Mouse (Mus musculus) G1E-ER4 (cell line): ENCODE measurements around the gene Scg3. TPM values are rescaled to one million over a fixed set of nuclear protein-coding genes. Genes with fewer than 3 reads are reported as not detected.

ENCODE experiments used
- GATA1 ChIP-seq: IDR thresholded peaks from one replicate; pipeline ENCODE4 v1.8.0; 2012; ENCODE audit warnings: low read length, inconsistent platforms
- polyA plus RNA-seq: library from polyadenylated mRNA; stranded (reverse); fragments of >175 nt; gene quantifications from 2 replicates; pipeline ENCODE4 v1.2.3, GENCODE M21; 2012

The Scg3 gene
- polyA plus RNA-seq, 1 experiment: not detected

DNA sequence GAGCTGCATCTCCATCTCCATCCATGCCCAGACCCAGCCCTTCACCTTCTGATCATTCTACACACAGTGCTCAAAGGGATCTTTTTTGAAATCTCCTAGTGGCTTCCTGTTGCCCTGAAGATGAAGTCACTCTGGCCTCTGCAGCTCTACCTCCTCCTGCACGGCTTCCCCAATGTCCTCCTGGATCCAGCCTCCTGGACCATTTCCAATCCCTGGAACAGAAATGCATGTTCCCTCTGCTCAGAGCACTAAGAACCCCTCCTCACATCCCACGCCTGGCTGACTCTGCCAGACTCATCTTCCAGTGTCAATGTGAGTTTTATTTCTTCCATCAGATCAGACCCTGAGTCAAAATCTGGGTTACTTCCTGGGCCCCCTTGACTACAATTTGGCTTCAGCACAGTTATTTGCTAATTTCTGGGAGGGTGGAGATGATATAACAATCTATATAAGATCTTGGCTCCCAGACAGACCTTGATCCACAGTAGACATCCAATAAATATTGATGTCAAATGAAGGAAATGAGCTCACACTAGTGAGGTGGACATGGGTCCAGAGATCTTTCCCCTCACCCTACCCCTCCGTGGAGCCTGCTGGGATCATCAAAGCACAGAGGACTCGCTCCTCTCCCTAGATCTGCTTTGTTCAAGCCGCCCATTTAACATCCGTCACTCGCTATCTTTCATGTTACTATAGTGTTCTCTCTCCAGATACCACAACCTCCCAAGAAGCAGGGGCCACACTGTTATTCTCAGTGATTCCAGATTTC, 83.5 kb downstream of the Scg3 start:
- TF ChIP-seq GATA1: no peak

DNA sequence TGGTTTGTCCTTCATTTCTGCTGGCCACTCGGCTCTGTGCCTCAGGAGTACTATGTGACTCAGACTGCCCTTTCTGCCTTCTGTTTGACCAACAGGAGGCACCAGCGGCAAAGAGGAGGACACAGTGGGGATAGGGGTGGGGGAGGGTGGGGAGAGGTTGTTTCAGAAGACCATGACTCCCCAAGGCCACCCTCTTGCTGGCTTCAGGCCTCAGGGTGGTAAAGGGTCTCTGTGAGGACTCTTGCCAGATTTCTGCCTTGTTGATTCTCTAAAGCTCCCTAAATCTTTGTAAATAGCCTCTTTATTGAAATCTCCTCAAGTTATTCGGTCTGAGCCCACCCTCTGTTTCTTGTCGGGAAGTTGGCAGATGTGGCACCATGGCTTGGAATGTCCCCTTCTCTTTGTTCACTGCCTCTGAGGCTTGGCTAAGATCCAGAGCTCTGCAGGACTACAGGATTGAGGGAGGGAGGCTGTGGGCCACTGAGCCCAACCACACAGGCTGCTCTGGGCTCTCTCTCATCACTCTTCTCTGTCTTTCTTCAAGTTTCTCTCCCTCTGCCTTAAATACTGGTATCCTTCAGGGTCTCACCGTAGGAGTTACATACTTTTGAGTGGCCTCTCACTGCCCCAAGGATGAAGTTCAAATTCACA, 84.5 kb downstream of the Scg3 start:
- TF ChIP-seq GATA1: no peak

DNA sequence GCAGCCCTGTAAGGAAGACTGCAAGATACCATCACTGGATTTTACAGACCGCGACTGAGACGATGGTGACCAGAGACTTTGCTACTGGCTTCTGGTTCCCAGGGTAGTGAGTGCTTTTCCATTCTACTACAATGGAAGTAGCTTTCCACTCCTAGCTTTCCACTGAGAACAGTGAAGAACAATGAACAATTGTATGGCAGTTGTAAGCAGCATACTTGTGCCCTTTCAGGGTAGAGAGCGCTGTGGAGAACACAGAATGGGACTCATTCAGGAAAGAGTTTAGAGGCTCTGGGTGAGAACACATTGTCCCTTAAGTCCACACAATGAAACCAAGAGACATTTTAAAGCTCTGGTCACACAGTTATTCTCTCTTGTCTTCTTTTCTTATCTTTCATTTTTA, 86.3 kb downstream of the Scg3 start:
- TF ChIP-seq GATA1: no peak

DNA sequence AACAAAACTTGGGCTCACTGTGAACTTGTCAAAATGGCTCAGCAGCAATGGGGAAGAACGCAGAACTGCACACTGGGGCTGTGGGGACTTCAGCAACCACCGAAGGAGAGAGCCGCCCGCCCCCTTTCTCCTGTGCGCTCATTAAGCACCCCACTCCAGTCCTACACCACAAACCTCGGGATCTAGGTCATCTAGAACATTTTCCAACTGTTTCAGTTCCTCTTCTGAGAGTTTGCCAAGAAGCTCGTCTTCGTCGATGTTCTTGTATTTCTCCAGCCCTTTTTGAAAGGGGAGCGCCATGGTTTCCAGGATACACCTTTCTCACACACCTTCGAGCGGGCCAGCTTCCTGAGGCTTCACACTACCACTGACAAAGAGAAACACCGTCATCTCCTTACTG, 86.8 kb downstream of the Scg3 start:
- TF ChIP-seq GATA1: no peak

DNA sequence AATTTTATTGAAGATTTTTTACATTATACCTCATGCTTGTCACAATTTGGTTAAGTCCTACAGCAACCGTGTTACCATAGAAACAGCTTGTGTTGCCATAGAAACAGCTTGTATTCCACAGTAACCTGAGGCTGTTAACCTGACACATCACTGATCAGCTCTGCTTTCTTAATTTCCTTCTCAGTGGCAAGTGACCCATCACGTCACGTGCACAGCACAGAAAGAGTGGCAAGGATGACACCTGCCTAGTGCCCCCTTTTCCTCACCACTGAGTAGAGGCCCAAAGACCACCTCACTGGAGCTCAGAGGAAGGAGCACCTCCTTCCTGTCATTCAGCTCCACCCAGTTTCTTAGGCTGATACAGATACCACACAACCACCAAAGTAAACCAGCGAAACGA, 90.4 kb downstream of the Scg3 start:
- no peak for TF ChIP-seq GATA1

Other genes starting within 250 kb of the Scg3 start
- 14.3 and 17.6 TPM in 2 replicates for gene Leo1, start 242.5 kb downstream of the Scg3 start, polyA plus RNA-seq
- gene Tmod3, start 124.4 kb downstream of the Scg3 start, polyA plus RNA-seq: 12.3 and 14.1 TPM in 2 replicates
- gene Tmod2, start 72.7 kb downstream of the Scg3 start, polyA plus RNA-seq: not detected in 2 replicates
- not detected in 2 replicates for gene Lysmd2, start 58.3 kb downstream of the Scg3 start, polyA plus RNA-seq
- not detected in 2 replicates for gene Bmp5, start 91.3 kb upstream of the Scg3 start, polyA plus RNA-seq